Mouse (Mus musculus): ENCODE measurements around the gene Gpr152. TPM values are rescaled to one million over a fixed set of nuclear protein-coding genes. Genes with fewer than 3 reads are reported as not detected.

The Gpr152 gene
- polyA plus RNA-seq, 1 experiment from 2014 or later, result 0.03 TPM

DNA sequence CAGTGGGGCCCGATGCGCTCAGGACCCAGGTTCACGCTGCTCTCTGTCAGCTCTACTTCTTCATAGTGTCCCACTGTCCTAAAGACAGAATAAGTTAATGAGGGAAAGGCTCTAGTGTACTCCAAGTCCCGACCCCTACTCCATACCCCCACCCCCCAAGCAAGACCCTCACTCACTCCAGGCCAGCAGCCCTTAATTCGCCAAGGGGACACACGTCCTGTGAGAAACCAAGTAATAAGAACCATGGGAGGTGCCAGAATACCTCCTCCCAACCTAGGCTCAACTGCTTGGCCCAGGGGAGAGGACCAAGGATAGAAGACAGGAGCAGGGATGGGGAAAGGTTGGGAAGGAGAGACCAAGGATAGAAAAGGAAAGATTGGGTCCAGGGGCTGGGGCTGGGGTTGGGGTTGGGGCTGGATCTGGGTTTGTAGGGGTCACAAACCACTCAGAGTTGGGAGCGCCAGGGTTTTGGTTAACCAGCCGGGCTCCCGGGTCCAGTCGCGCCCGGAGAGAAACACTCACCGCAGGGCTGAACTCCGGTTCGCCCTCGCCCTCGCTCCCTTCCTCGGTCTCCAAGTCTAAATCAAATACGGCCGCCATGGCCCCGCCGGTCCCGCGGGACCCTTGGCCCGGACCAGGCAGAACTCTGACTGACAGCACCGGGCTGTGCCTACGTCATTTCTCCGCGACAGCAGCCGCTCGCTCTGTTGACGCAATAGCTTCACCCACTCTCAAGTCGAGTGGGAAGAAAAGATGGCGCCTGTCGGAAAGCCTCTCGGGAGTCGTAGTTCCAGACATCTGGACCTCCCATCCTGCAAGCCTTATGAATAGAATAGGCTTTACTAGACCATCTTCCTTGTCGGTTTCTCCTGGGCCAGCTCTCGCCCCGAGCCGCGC lies 23.3 kb downstream of the Gpr152 start, which contains the start of gene Rps6kb2:
Rps6kb2 (minus strand) TSS at position 709 of the 897 bp plus-strand sequence.
- ATAC-seq (replicated peaks; ENCODE audit: low FRiP score, low read depth) (peak; percentile 76), DNase-seq (ENCODE audit: low spot score) (peak; percentile 98)
- peak within 1 kb of the TSS; percentile 73 for H3K4me3 ChIP-seq (replicated peaks; ENCODE audit: low read depth, low read length)
- peaks cover 34% of the 10 kb centered on the region for H3K36me3 ChIP-seq (ENCODE audit: insufficient read depth, low read length)
- H3K4me1 ChIP-seq (replicated peaks; ENCODE audit: insufficient read depth, low read length), result peaks cover 4% of the 10 kb centered on the region; the same call in 1 of the 2 replicates
- WGBS, result 6% methylated on average over 42 of the region's 42 CpGs
- H3K9ac ChIP-seq (ENCODE audit: low read depth, low read length), result peak within 1 kb of the TSS; percentile 84
- H3K27ac ChIP-seq, result peak within 1 kb of the TSS; percentile 25; the same call in 1 of the 2 replicates
- H3K9me3 ChIP-seq (replicated peaks; ENCODE audit: low read length), result no peaks in the 10 kb centered on the region
- TF ChIP-seq CTCF (IDR thresholded peaks at IDR 0.05; ENCODE audit: low read depth), result no peak
- H3K27me3 ChIP-seq (ENCODE audit: insufficient read depth, low read length), result no peaks in the 10 kb centered on the region
- H3K4me2 ChIP-seq (ENCODE audit: low read length), result peak within 1 kb of the TSS; percentile 92

DNA sequence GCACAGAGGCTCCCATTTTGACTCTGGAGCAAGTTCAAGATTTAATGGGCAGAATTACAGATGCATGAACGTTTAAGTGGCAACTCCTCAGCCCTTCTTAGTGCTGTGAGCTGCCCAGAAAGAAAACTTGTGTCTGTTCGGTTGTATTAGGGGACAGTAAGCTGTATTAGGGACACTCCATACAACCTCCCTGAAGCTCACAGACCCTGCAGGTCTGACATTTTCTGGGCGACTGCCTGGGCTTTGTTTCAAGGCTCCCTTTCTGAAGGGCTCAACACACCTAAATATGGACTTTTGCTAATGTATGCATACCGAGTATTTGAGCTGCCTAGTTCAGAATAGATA lies 23.9 kb downstream of the Gpr152 start:
- WGBS, result 36% methylated on average over 4 of the region's 4 CpGs

GRCm38 (mm10) chr19:4164100-4164499 lies 24.5 kb downstream of the Gpr152 start:
- no peak overlapping the region for H3K4me2 ChIP-seq (ENCODE audit: low read length)
- H3K4me1 ChIP-seq (replicated peaks; ENCODE audit: insufficient read depth, low read length), result peaks cover 4% of the 10 kb centered on the region; the same call in 1 of the 2 replicates
- no peak overlapping the region for H3K9ac ChIP-seq (ENCODE audit: low read depth, low read length)
- 77% methylated on average over 3 of the region's 3 CpGs for WGBS
- no peak for TF ChIP-seq CTCF (IDR thresholded peaks at IDR 0.05; ENCODE audit: low read depth)
- no peaks in the 10 kb centered on the region for H3K9me3 ChIP-seq (replicated peaks; ENCODE audit: low read length)
- ATAC-seq (replicated peaks; ENCODE audit: low FRiP score, low read depth), result no peak
- no peak overlapping the region for H3K27ac ChIP-seq
- H3K27me3 ChIP-seq (ENCODE audit: insufficient read depth, low read length), result no peaks in the 10 kb centered on the region
- DNase-seq (ENCODE audit: low spot score), result no peak
- no peak overlapping the region for H3K4me3 ChIP-seq (replicated peaks; ENCODE audit: low read depth, low read length)
- H3K36me3 ChIP-seq (ENCODE audit: insufficient read depth, low read length), result peaks cover 23% of the 10 kb centered on the region

More for the DNA sequence above, 23.9 kb downstream of the Gpr152 start:
- Histone ChIP-seq H3K36me3 (ENCODE audit: insufficient read depth, low read length) (peaks cover 29% of the 10 kb centered on the region), H3K4me1 (replicated peaks; ENCODE audit: insufficient read depth, low read length) (peaks cover 4% of the 10 kb centered on the region; the same call in 1 of the 2 replicates), H3K4me3 (replicated peaks; ENCODE audit: low read depth, low read length) (peak overlapping the region; percentile 73), H3K27me3 (ENCODE audit: insufficient read depth, low read length) (no peaks in the 10 kb centered on the region), H3K27ac (no peak overlapping the region), H3K4me2 (ENCODE audit: low read length) (peak overlapping the region; percentile 92), H3K9me3 (replicated peaks; ENCODE audit: low read length) (no peaks in the 10 kb centered on the region), H3K9ac (ENCODE audit: low read depth, low read length) (no peak overlapping the region)
- ATAC-seq (replicated peaks; ENCODE audit: low FRiP score, low read depth) (no peak), DNase-seq (ENCODE audit: low spot score) (no peak)
- TF ChIP-seq CTCF (IDR thresholded peaks at IDR 0.05; ENCODE audit: low read depth), result no peak

DNA sequence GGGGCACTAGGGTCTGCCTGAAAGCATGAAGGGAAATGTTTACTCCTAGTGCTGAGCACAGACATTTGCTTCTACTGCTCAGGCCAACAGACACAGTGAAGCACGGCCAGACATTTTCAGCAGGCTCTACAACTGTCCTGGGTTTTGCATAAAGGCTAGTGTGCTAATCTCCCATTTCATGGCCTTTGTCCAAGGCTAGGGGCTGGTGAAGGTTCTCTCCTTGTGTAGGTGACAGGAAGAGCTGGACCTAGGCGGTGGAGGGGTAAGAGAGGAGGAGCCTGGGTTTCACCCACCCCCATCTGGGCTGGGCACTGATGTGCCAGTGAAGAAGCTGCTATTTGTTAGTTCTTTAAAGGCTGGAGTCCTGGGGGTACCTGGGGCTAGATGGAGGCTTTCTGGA lies 25.1 kb downstream of the Gpr152 start:
- Histone ChIP-seq H3K9me3 (replicated peaks; ENCODE audit: low read length) (no peaks in the 10 kb centered on the region), H3K4me2 (ENCODE audit: low read length) (no peak overlapping the region), H3K27me3 (ENCODE audit: insufficient read depth, low read length) (no peaks in the 10 kb centered on the region), H3K4me1 (replicated peaks; ENCODE audit: insufficient read depth, low read length) (peaks cover 5% of the 10 kb centered on the region), H3K9ac (ENCODE audit: low read depth, low read length) (no peak overlapping the region), H3K4me3 (replicated peaks; ENCODE audit: low read depth, low read length) (no peak overlapping the region), H3K27ac (no peak overlapping the region), H3K36me3 (ENCODE audit: insufficient read depth, low read length) (peaks cover 17% of the 10 kb centered on the region; the same call in 1 of the 2 replicates)
- TF ChIP-seq CTCF (IDR thresholded peaks at IDR 0.05; ENCODE audit: low read depth), result no peak
- DNase-seq (ENCODE audit: low spot score) (no peak), ATAC-seq (replicated peaks; ENCODE audit: low FRiP score, low read depth) (no peak)
- 79% methylated on average over 2 of the region's 2 CpGs for WGBS

GRCm38 (mm10) chr19:4166678-4167476 lies 27.3 kb downstream of the Gpr152 start:
- Histone ChIP-seq H3K27ac (no peak overlapping the region), H3K4me1 (replicated peaks; ENCODE audit: insufficient read depth, low read length) (peaks cover 26% of the 10 kb centered on the region), H3K4me3 (replicated peaks; ENCODE audit: low read depth, low read length) (no peak overlapping the region), H3K27me3 (ENCODE audit: insufficient read depth, low read length) (no peaks in the 10 kb centered on the region), H3K9me3 (replicated peaks; ENCODE audit: low read length) (no peaks in the 10 kb centered on the region), H3K9ac (ENCODE audit: low read depth, low read length) (no peak overlapping the region), H3K4me2 (ENCODE audit: low read length) (no peak overlapping the region), H3K36me3 (ENCODE audit: insufficient read depth, low read length) (no peaks in the 10 kb centered on the region)
- ATAC-seq (replicated peaks; ENCODE audit: low FRiP score, low read depth), result no peak
- no peak for DNase-seq (ENCODE audit: low spot score)
- TF ChIP-seq CTCF (IDR thresholded peaks at IDR 0.05; ENCODE audit: low read depth), result no peak
- WGBS, result 76% methylated on average over 9 of the region's 9 CpGs

DNA sequence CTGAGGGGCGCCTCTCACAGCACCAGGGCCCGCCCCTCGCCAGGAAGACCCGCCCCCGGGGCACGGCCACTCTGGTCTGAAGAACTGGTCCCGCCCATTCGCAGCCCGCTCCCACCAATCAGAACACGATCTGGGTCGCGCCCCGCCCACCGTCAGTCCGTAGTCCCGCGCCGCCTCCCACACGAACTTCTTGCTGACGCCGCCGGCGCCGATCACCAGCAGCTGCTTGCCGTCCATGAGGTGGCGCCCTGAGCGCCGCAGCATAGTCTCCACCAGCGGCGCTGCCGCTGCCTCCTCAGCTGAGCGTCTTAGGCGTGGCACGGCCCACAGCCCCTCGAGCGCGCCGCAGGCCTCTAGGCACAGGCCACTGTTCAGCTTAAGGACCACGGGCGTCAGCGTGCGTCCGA lies 29.8 kb downstream of the Gpr152 start:
- Histone ChIP-seq H3K36me3 (ENCODE audit: insufficient read depth, low read length) (no peaks in the 10 kb centered on the region), H3K4me1 (replicated peaks; ENCODE audit: insufficient read depth, low read length) (peaks cover 22% of the 10 kb centered on the region), H3K9me3 (replicated peaks; ENCODE audit: low read length) (no peaks in the 10 kb centered on the region), H3K9ac (ENCODE audit: low read depth, low read length) (peak overlapping the region; percentile 71), H3K27me3 (ENCODE audit: insufficient read depth, low read length) (no peaks in the 10 kb centered on the region), H3K27ac (peak overlapping the region; percentile 81), H3K4me3 (replicated peaks; ENCODE audit: low read depth, low read length) (peak overlapping the region; percentile 29), H3K4me2 (ENCODE audit: low read length) (peak overlapping the region; percentile 61)
- ATAC-seq (replicated peaks; ENCODE audit: low FRiP score, low read depth), result peak; percentile 93
- peak; percentile 96 for TF ChIP-seq CTCF (IDR thresholded peaks at IDR 0.05; ENCODE audit: low read depth)
- under 1% methylated on average over 43 of the region's 43 CpGs for WGBS
- DNase-seq (ENCODE audit: low spot score), result peak; percentile 100
